ENCODE assay signal across 8 mouse cellular contexts in the genomic region with DNA sequence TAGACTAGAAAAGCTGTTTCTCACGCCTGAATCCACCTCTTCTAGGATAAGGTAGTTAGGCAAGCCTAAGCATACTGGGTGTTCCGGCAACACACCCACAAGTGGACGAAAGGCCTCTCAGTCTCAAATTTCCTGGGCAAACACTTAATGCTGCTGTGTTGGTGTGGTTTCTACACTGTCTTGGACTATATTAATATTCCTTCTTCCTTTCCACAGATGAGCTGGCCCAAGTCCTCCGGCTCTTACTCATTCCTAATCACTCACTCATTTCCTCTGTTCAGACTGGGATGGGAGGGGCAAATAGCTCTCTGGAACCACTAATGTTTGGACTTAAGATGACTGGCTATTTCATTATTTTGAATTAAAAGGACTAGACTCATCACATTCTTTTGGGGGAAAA.
A peak's percentile ranks its signal among the peaks of the same experiment; 100 is the strongest.
DNase-seq lines count a peak whose midpoint lies in the region; ATAC-seq lines count a peak whose summit lies in the region.

No protein-coding gene starts in this region.

- no peak for ATAC-seq in hindbrain, embryonic 12.5 days (ENCODE audit: low FRiP score)
- no peak for ATAC-seq in hindbrain, embryonic 16.5 days
- ATAC-seq in common myeloid progenitor, adult 5-6 weeks (replicated peaks; ENCODE audit: low read depth, poor library complexity, severe bottlenecking): peak; percentile 31; the same call in 1 of the 2 replicates
- peak; percentile 95 for ATAC-seq in lung, embryonic 16.5 days (ENCODE audit: low read depth)
- ATAC-seq in megakaryocyte progenitor cell, adult 5-6 weeks (replicated peaks; ENCODE audit: poor library complexity): no peak
- ATAC-seq in erythroblast, adult 5-6 weeks (replicated peaks; ENCODE audit: low FRiP score, poor library complexity, severe bottlenecking): no peak

- peaks cover 3% of the 10 kb centered on the region; the same call in 1 of the 2 replicates for H3K4me1 ChIP-seq in hindbrain, embryonic 12.5 days
- no peaks in the 10 kb centered on the region for H3K4me1 ChIP-seq in hindbrain, embryonic 16.5 days (ENCODE audit: control insufficient read depth, insufficient read depth, low read depth, low read length)
- H3K4me1 ChIP-seq in lung, embryonic 16.5 days (replicated peaks; ENCODE audit: control insufficient read depth, insufficient read depth, low read length): peaks cover 40% of the 10 kb centered on the region

- no peaks in the 10 kb centered on the region for H3K36me3 ChIP-seq in hindbrain, embryonic 12.5 days
- no peaks in the 10 kb centered on the region for H3K36me3 ChIP-seq in hindbrain, embryonic 16.5 days (ENCODE audit: control insufficient read depth, insufficient read depth, low read length)
- H3K36me3 ChIP-seq in lung, embryonic 16.5 days (ENCODE audit: control insufficient read depth, insufficient read depth, low read length): no peaks in the 10 kb centered on the region

- H3K9ac ChIP-seq in hindbrain, embryonic 12.5 days: no peak overlapping the region
- H3K9ac ChIP-seq in hindbrain, embryonic 16.5 days (ENCODE audit: low read depth, low read length): no peak overlapping the region
- peak overlapping the region; percentile 1; the same call in 1 of the 2 replicates for H3K9ac ChIP-seq in lung, embryonic 16.5 days (ENCODE audit: low read length)

- no peak overlapping the region for H3K4me3 ChIP-seq in hindbrain, embryonic 12.5 days
- H3K4me3 ChIP-seq in hindbrain, embryonic 16.5 days (ENCODE audit: low read length): no peak overlapping the region
- no peak overlapping the region for H3K4me3 ChIP-seq in lung, embryonic 16.5 days (ENCODE audit: low read length)

- no peaks in the 10 kb centered on the region for H3K27me3 ChIP-seq in hindbrain, embryonic 12.5 days
- H3K27me3 ChIP-seq in hindbrain, embryonic 16.5 days (replicated peaks; ENCODE audit: control insufficient read depth, insufficient read depth, low read length): no peaks in the 10 kb centered on the region
- H3K27me3 ChIP-seq in lung, embryonic 16.5 days (ENCODE audit: control insufficient read depth, insufficient read depth, low read depth, low read length): no peaks in the 10 kb centered on the region

- H3K9me3 ChIP-seq in hindbrain, embryonic 12.5 days (replicated peaks): no peaks in the 10 kb centered on the region
- H3K9me3 ChIP-seq in hindbrain, embryonic 16.5 days (ENCODE audit: control insufficient read depth, low read length): no peaks in the 10 kb centered on the region
- no peaks in the 10 kb centered on the region for H3K9me3 ChIP-seq in lung, embryonic 16.5 days (ENCODE audit: control insufficient read depth, low read length)

- H3K27ac ChIP-seq in hindbrain, embryonic 12.5 days: 0 out of 2 replicates have a peak overlapping the region, but pooled peaks have one; percentile 19
- no peak overlapping the region for H3K27ac ChIP-seq in hindbrain, embryonic 16.5 days (ENCODE audit: low read depth, low read length)
- peak overlapping the region; percentile 94 for H3K27ac ChIP-seq in lung, embryonic 16.5 days (ENCODE audit: low read length)

- H3K4me2 ChIP-seq in hindbrain, embryonic 12.5 days (replicated peaks): no peak overlapping the region
- no peak overlapping the region for H3K4me2 ChIP-seq in hindbrain, embryonic 16.5 days (ENCODE audit: low read length)
- H3K4me2 ChIP-seq in lung, embryonic 16.5 days (ENCODE audit: low read depth, low read length): peak overlapping the region; percentile 47

- DNase-seq in heart, postnatal 4 days: peak; percentile 57
- DNase-seq in left cerebral cortex, postnatal 36 days (ENCODE audit: low spot score in 2 of 2): no peak

- intact Hi-C loops in left cerebral cortex, postnatal 36 days (cut with DNase I): no loop called here

- 63% methylated on average over 4 of the region's 4 CpGs for WGBS in hindbrain, embryonic 12.5 days
- 58% methylated on average over 4 of the region's 4 CpGs for WGBS in hindbrain, embryonic 16.5 days
- 9% methylated on average over 4 of the region's 4 CpGs for WGBS in lung, embryonic 16.5 days

Comparison
In these comparisons a context has a peak if more than half of its experiments do, and no peak if none do; other contexts are left out.
1. ATAC-seq: peak in common myeloid progenitor, adult 5-6 weeks (single experiment) and lung, embryonic 16.5 days (single experiment); none in hindbrain, embryonic 12.5 days (single experiment), hindbrain, embryonic 16.5 days (single experiment), megakaryocyte progenitor cell, adult 5-6 weeks (single experiment) and erythroblast, adult 5-6 weeks (single experiment).